Mouse (Mus musculus): Measurements from ENCODE around the gene Col15a1. TPM values are rescaled to one million over a fixed set of nuclear protein-coding genes. Genes with fewer than 3 reads are reported as not detected.

Col15a1 gene
- polyA plus RNA-seq, 1 experiment from 2014 or later, result 28.6 TPM

DNA sequence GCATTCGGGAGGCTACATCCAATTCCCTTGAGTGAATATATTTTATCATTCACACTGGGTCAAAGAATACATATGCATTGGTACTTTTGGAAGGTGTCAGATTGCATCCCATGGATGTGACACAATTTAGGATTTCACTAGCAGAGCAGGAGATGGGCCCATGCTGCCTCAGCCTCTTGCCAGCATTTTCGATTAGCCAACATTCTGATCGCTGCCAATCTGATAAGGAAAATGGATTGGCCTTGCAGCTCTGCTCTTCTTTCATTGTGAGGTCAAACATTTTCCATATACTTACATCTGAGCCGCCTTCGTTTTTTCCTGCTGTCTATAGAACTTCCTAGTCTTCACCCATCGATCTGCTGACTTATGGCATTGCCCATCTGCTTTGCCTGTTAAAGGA lies 31.2 kb downstream of the Col15a1 start:
- H3K4me1 ChIP-seq (replicated peaks; ENCODE audit: control insufficient read depth, insufficient read depth), result no peaks in the 10 kb centered on the region
- no peak for TF ChIP-seq EP300 (optimal IDR thresholded peaks at IDR 0.05)
- no peak for TF ChIP-seq CTCF (IDR thresholded peaks at IDR 0.05; ENCODE audit: low read depth)
- no peak overlapping the region for H3K9ac ChIP-seq (ENCODE audit: low read length)
- no peak for DNase-seq (ENCODE audit: low spot score)
- no peaks in the 10 kb centered on the region for H3K27me3 ChIP-seq (ENCODE audit: control insufficient read depth, insufficient read depth, low read length)
- H3K9me3 ChIP-seq (ENCODE audit: control insufficient read depth, low read length), result no peaks in the 10 kb centered on the region
- 76% methylated on average over 6 of the region's 6 CpGs for WGBS
- ATAC-seq (ENCODE audit: low FRiP score, low TSS enrichment), result no peak
- no peaks in the 10 kb centered on the region for H3K36me3 ChIP-seq (ENCODE audit: control insufficient read depth, insufficient read depth, low read length)
- no peak overlapping the region for H3K4me2 ChIP-seq (replicated peaks; ENCODE audit: low read depth)
- no peak overlapping the region for H3K4me3 ChIP-seq (ENCODE audit: low read depth, low read length)
- H3K27ac ChIP-seq (replicated peaks), result no peak overlapping the region

DNA sequence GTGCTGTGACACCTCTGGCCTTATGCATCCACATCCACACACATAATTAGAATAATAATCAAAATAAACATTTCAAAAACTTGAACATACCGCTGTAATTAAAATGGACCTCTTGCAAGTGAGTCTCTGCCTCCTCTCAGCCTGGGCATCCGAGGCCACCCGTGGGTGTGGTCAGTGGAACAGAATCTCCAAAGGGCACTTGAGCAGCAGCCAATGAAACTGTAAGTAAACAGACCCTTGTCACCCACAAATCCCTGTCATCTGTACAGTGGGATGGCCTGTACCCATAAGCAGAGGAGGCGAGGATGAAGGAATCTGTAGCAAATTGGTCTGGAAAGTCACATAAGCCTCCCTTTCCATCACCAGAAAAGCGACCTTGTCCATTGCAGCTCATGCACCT lies 32.9 kb downstream of the Col15a1 start:
- no peak for ATAC-seq (ENCODE audit: low FRiP score, low TSS enrichment)

DNA sequence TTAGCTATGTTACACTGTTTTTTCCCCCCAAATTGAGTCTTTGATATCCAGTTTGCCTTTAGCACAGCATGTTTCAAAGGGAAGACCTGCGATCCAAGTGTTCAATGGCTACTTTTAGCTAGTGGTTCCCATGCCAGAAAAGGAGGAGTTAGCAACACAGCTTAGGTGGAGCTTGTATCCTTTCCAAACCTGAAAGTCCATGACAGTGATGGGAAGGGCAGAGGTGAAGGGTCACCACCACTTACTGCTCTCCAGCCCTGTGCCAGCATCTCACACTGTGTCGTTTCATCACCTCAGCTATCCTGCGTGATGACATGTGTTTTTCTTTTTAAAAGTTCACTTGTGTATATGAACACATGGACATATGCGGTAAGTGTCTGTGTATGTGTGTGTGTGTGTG lies 34.2 kb downstream of the Col15a1 start:
- Histone ChIP-seq H3K27me3 (ENCODE audit: control insufficient read depth, insufficient read depth, low read length) (no peaks in the 10 kb centered on the region), H3K36me3 (ENCODE audit: control insufficient read depth, insufficient read depth, low read length) (no peaks in the 10 kb centered on the region; the same call in 1 of the 2 replicates), H3K4me3 (ENCODE audit: low read depth, low read length) (no peak overlapping the region), H3K4me2 (replicated peaks; ENCODE audit: low read depth) (no peak overlapping the region), H3K4me1 (replicated peaks; ENCODE audit: control insufficient read depth, insufficient read depth) (no peaks in the 10 kb centered on the region), H3K9ac (ENCODE audit: low read length) (no peak overlapping the region), H3K27ac (replicated peaks) (no peak overlapping the region), H3K9me3 (ENCODE audit: control insufficient read depth, low read length) (no peaks in the 10 kb centered on the region)
- 75% methylated on average over 4 of the region's 4 CpGs for WGBS
- TF ChIP-seq EP300 (optimal IDR thresholded peaks at IDR 0.05), result no peak
- no peak for TF ChIP-seq CTCF (IDR thresholded peaks at IDR 0.05; ENCODE audit: low read depth)
- DNase-seq (ENCODE audit: low spot score), result no peak
- ATAC-seq (ENCODE audit: low FRiP score, low TSS enrichment), result no peak

More for the DNA sequence above, 32.9 kb downstream of the Col15a1 start:
- TF ChIP-seq EP300 (optimal IDR thresholded peaks at IDR 0.05) (no peak), CTCF (IDR thresholded peaks at IDR 0.05; ENCODE audit: low read depth) (no peak)
- no peak overlapping the region for H3K4me2 ChIP-seq (replicated peaks; ENCODE audit: low read depth)
- H3K4me3 ChIP-seq (ENCODE audit: low read depth, low read length), result no peak overlapping the region
- H3K27me3 ChIP-seq (ENCODE audit: control insufficient read depth, insufficient read depth, low read length), result no peaks in the 10 kb centered on the region
- H3K27ac ChIP-seq (replicated peaks), result no peak overlapping the region
- H3K9me3 ChIP-seq (ENCODE audit: control insufficient read depth, low read length), result no peaks in the 10 kb centered on the region
- no peaks in the 10 kb centered on the region for H3K4me1 ChIP-seq (replicated peaks; ENCODE audit: control insufficient read depth, insufficient read depth)
- H3K36me3 ChIP-seq (ENCODE audit: control insufficient read depth, insufficient read depth, low read length), result no peaks in the 10 kb centered on the region; the same call in 1 of the 2 replicates
- 53% methylated on average over 5 of the region's 5 CpGs for WGBS
- DNase-seq (ENCODE audit: low spot score), result no peak
- H3K9ac ChIP-seq (ENCODE audit: low read length), result no peak overlapping the region

DNA sequence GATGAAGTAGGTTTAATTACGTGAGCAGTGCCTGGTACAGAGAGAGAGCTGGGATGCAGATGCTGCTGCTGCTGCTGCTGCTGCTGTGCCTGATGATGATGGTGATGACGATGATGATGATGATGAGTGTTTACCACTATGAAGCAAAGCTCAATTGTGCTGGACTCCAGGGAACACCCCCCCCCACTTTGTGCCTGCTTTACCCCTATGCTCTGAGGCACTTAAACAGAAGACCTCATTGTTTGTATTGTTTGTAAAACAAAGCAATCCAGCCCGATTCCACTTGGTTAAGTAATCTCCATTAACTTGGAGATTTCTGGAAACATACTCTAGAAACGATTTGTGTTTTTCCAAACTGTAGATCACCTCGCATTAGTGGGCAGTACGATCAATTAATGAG lies 36.7 kb downstream of the Col15a1 start:
- no peaks in the 10 kb centered on the region for H3K27me3 ChIP-seq (ENCODE audit: control insufficient read depth, insufficient read depth, low read length)
- H3K9me3 ChIP-seq (ENCODE audit: control insufficient read depth, low read length), result no peaks in the 10 kb centered on the region
- DNase-seq (ENCODE audit: low spot score) (no peak), ATAC-seq (ENCODE audit: low FRiP score, low TSS enrichment) (no peak)
- H3K27ac ChIP-seq (replicated peaks), result no peak overlapping the region
- WGBS, result 57% methylated on average over 6 of the region's 6 CpGs
- no peaks in the 10 kb centered on the region; the same call in 1 of the 2 replicates for H3K36me3 ChIP-seq (ENCODE audit: control insufficient read depth, insufficient read depth, low read length)
- no peak for TF ChIP-seq CTCF (IDR thresholded peaks at IDR 0.05; ENCODE audit: low read depth)
- no peak overlapping the region for H3K9ac ChIP-seq (ENCODE audit: low read length)
- no peak overlapping the region for H3K4me3 ChIP-seq (ENCODE audit: low read depth, low read length)
- H3K4me2 ChIP-seq (replicated peaks; ENCODE audit: low read depth), result no peak overlapping the region
- H3K4me1 ChIP-seq (replicated peaks; ENCODE audit: control insufficient read depth, insufficient read depth), result no peaks in the 10 kb centered on the region

DNA sequence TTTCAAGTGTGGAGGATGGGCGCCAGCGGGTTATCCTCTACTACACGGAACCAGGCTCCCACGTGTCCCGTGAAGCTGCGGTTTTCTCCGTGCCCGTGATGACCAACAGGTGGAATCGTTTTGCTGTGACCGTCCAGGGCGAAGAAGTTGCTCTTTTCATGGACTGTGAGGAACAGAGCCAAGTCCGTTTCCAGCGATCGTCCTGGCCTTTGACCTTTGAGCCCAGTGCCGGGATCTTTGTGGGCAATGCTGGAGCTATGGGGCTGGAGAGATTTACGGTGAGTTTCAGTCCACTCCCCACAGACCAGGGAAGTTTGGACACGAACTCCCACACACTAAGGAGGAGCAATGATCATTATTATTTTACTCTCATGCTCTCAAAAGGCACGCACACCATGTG lies 37.7 kb downstream of the Col15a1 start:
- no peak for DNase-seq (ENCODE audit: low spot score)
- 90% methylated on average over 18 of the region's 18 CpGs for WGBS
- Histone ChIP-seq H3K36me3 (ENCODE audit: control insufficient read depth, insufficient read depth, low read length) (no peaks in the 10 kb centered on the region; the same call in 1 of the 2 replicates), H3K9me3 (ENCODE audit: control insufficient read depth, low read length) (no peaks in the 10 kb centered on the region), H3K4me3 (ENCODE audit: low read depth, low read length) (no peak overlapping the region), H3K9ac (ENCODE audit: low read length) (no peak overlapping the region), H3K4me1 (replicated peaks; ENCODE audit: control insufficient read depth, insufficient read depth) (no peaks in the 10 kb centered on the region), H3K27ac (replicated peaks) (no peak overlapping the region), H3K4me2 (replicated peaks; ENCODE audit: low read depth) (no peak overlapping the region), H3K27me3 (ENCODE audit: control insufficient read depth, insufficient read depth, low read length) (no peaks in the 10 kb centered on the region)
- ATAC-seq (ENCODE audit: low FRiP score, low TSS enrichment), result no peak
- TF ChIP-seq EP300 (optimal IDR thresholded peaks at IDR 0.05) (no peak), CTCF (IDR thresholded peaks at IDR 0.05; ENCODE audit: low read depth) (no peak)

DNA sequence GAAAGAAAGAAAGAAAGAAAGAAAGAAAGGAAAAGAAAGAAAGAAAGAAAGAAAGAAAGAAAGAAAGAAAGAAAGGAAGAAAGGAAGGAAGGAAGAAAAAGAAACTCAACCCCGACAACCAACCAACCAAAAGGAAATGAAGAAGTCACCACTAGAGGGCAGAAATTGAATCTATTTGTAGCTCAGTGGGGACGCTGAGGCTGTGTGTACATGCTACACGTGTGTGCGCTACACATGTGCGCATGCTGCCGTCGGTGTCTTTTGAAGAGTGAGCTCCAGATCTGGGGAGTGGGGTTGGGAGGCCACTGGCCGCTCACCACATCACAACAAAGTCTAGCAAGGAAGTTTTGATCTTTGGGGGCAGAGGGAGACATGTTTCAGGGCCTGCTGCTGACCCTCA lies 38.9 kb downstream of the Col15a1 start:
- H3K36me3 ChIP-seq (ENCODE audit: control insufficient read depth, insufficient read depth, low read length), result no peaks in the 10 kb centered on the region; the same call in 1 of the 2 replicates
- H3K4me1 ChIP-seq (replicated peaks; ENCODE audit: control insufficient read depth, insufficient read depth), result no peaks in the 10 kb centered on the region
- H3K27me3 ChIP-seq (ENCODE audit: control insufficient read depth, insufficient read depth, low read length), result no peaks in the 10 kb centered on the region
- peak overlapping the region; percentile 65 for H3K27ac ChIP-seq (replicated peaks)
- H3K4me2 ChIP-seq (replicated peaks; ENCODE audit: low read depth), result no peak overlapping the region
- no peak overlapping the region for H3K4me3 ChIP-seq (ENCODE audit: low read depth, low read length)
- WGBS, result 67% methylated on average over 8 of the region's 8 CpGs
- no peak overlapping the region for H3K9ac ChIP-seq (ENCODE audit: low read length)
- DNase-seq (ENCODE audit: low spot score) (no peak), ATAC-seq (ENCODE audit: low FRiP score, low TSS enrichment) (no peak)
- H3K9me3 ChIP-seq (ENCODE audit: control insufficient read depth, low read length), result no peaks in the 10 kb centered on the region
- no peak for TF ChIP-seq EP300 (optimal IDR thresholded peaks at IDR 0.05)
- TF ChIP-seq CTCF (IDR thresholded peaks at IDR 0.05; ENCODE audit: low read depth), result peak; percentile 74
